Mouse (Mus musculus) intestine, embryonic 16.5 days (tissue): ENCODE data around the gene Card14. TPM values are rescaled to one million over a fixed set of nuclear protein-coding genes. Genes with fewer than 3 reads are reported as not detected.
A peak's percentile ranks its signal among the peaks of the same experiment; 100 is the strongest.

Source experiments
- ATAC-seq: fragments of 200-750 bp; cut with Nextera tagmentation; 2 replicates; pipeline ENCODE4 v1.8.0; 2017; ENCODE audit warnings: moderate TSS enrichment, moderate library complexity
- H3K27ac ChIP-seq: fragments of 300-500 bp; sonication (generic); 2 replicates; pipeline ENCODE4 v1.5.1; 2014; ENCODE audit warnings: mild to moderate bottlenecking, low read length
- H3K27me3 ChIP-seq: fragments of 300-500 bp; sonication (generic); replicated peaks from 2 replicates; pipeline ENCODE4 v1.6.1; 2014; ENCODE audit warnings: low read length, control low read depth, mixed read lengths; ENCODE audit not compliant: control insufficient read depth, insufficient read depth
- H3K36me3 ChIP-seq: fragments of 300-500 bp; sonication (generic); 2 replicates; pipeline ENCODE4 v1.6.1; 2014; ENCODE audit warnings: low read length, control low read depth; ENCODE audit not compliant: control insufficient read depth, insufficient read depth
- H3K4me1 ChIP-seq: fragments of 300-500 bp; sonication (generic); 2 replicates; pipeline ENCODE4 v1.6.1; 2014; ENCODE audit warnings: low read length, control low read depth, mixed read lengths; ENCODE audit not compliant: control insufficient read depth, insufficient read depth
- H3K4me2 ChIP-seq: fragments of 300-500 bp; sonication (generic); 2 replicates; pipeline ENCODE4 v1.6.1; 2014; ENCODE audit warnings: low read depth, low read length, control low read depth
- H3K4me3 ChIP-seq: fragments of 300-500 bp; sonication (generic); 2 replicates; pipeline ENCODE4 v1.5.1; 2014; ENCODE audit warnings: mild to moderate bottlenecking, low read length
- H3K9ac ChIP-seq: fragments of 300-500 bp; sonication (generic); 2 replicates; pipeline ENCODE4 v1.6.1; 2014; ENCODE audit warnings: low read depth, low read length
- H3K9me3 ChIP-seq: fragments of 300-500 bp; sonication (generic); 2 replicates; pipeline ENCODE4 v1.6.1; 2016; ENCODE audit warnings: low read length, control low read depth; ENCODE audit not compliant: control insufficient read depth
- WGBS: fragments of 180-500 bp; shearing (Covaris S2); extraction: QIAGEN DNeasy Blood & Tissue Kit; methylation state at CpG from one replicate; pipeline ENCODE4 v1.1.7; 2014; 5-methylcytosine and 5-hydroxymethylcytosine counted together
- polyA plus RNA-seq: library from polyadenylated mRNA; unstranded; fragments of >200 nt; fragmentation: Nextera tagmentation; extraction: Ambion mirVana; gene quantifications from 2 replicates; pipeline ENCODE4 v1.2.1, GENCODE M21; 2015

Card14 gene
- polyA plus RNA-seq, 1 experiment from 2014 or later = 8.5 TPM

DNA sequence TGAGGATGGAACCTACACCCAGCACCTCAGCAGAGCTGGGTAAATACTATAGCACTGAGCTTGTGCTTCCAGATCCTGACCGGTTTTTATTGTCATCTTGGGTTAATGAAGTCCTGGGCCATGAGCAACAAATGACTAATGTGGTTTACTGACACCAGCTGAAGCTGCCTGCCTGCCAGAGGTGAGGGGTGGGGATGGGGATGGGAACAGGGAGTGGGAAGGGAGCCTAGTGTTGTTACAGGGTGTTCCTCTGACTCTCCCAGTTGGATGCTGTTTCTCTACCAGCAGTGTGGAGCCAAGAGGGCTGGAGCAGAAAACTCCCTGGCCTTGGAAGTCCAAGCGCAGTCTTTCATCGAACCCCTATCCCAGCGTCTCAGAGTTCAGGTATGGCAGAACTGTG lies 9.2 kb downstream of the Card14 start:
- Histone ChIP-seq H3K4me2 (no peak overlapping the region), H3K9me3 (no peaks in the 10 kb centered on the region), H3K4me3 (no peak overlapping the region), H3K4me1 (no peaks in the 10 kb centered on the region), H3K9ac (0 out of 2 replicates have a peak overlapping the region, but pooled peaks have one; percentile 10), H3K27ac (no peak overlapping the region), H3K36me3 (no peaks in the 10 kb centered on the region), H3K27me3 (no peaks in the 10 kb centered on the region)
- ATAC-seq = no peak
- WGBS = 70% methylated on average over 4 of the region's 4 CpGs

- Histone ChIP-seq H3K4me3 (no peak overlapping the region), H3K36me3 (no peaks in the 10 kb centered on the region; the same call in 1 of the 2 replicates), H3K9me3 (peaks cover 6% of the 10 kb centered on the region; the same call in 1 of the 2 replicates), H3K9ac (no peak overlapping the region), H3K27me3 (no peaks in the 10 kb centered on the region), H3K4me1 (no peaks in the 10 kb centered on the region), H3K4me2 (no peak overlapping the region), H3K27ac (no peak overlapping the region)
- WGBS = 71% methylated on average over 13 of the region's 13 CpGs
- ATAC-seq = no peak
Observed at GRCm38 (mm10) chr11:119322521-119322920, 15.0 kb downstream of the Card14 start.

GRCm38 (mm10) chr11:119325068-119325467 lies 17.5 kb downstream of the Card14 start:
- WGBS = 76% methylated on average over 1 of the region's 1 CpGs
- H3K27me3 ChIP-seq = no peaks in the 10 kb centered on the region
- no peak overlapping the region for H3K4me2 ChIP-seq
- ATAC-seq = no peak
- H3K4me1 ChIP-seq = no peaks in the 10 kb centered on the region
- H3K36me3 ChIP-seq = no peaks in the 10 kb centered on the region; the same call in 1 of the 2 replicates
- no peak overlapping the region for H3K4me3 ChIP-seq
- no peak overlapping the region for H3K27ac ChIP-seq
- H3K9me3 ChIP-seq = peaks cover 6% of the 10 kb centered on the region; the same call in 1 of the 2 replicates
- H3K9ac ChIP-seq = no peak overlapping the region

DNA sequence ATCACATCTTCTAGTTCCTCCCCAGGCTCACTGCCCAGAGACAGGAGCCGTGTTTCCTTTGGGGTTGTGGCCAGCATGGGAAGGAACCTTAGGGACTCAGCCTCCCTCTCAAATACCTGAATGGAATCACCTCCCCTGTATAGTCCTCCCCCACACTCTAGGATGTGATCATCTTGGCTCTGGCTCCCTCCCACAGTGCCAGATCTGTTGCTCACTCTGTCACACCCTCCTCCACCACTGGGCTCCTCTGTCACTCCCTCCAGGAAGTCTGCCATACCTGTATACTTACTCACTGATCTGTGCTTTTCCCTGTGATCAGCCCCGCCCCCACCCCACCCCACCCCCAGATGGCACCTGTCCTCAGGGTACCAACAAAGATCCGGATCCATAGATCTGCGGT lies 23.0 kb downstream of the Card14 start:
- no peak overlapping the region for H3K9ac ChIP-seq
- no peaks in the 10 kb centered on the region for H3K4me1 ChIP-seq
- no peaks in the 10 kb centered on the region for H3K9me3 ChIP-seq
- H3K27ac ChIP-seq = no peak overlapping the region
- H3K4me2 ChIP-seq = no peak overlapping the region
- no peak for ATAC-seq
- H3K4me3 ChIP-seq = no peak overlapping the region
- H3K36me3 ChIP-seq = no peaks in the 10 kb centered on the region
- WGBS = 60% methylated on average over 4 of the region's 4 CpGs
- H3K27me3 ChIP-seq = no peaks in the 10 kb centered on the region

- H3K4me2 ChIP-seq = no peak overlapping the region
- 43% methylated on average over 3 of the region's 3 CpGs for WGBS
- no peak overlapping the region for H3K9ac ChIP-seq
Observed at GRCm38 (mm10) chr11:119331970-119332369, 24.4 kb downstream of the Card14 start.

GRCm38 (mm10) chr11:119338271-119339059 lies 30.9 kb downstream of the Card14 start:
- Histone ChIP-seq H3K9ac (no peak overlapping the region), H3K9me3 (no peaks in the 10 kb centered on the region), H3K36me3 (no peaks in the 10 kb centered on the region), H3K4me2 (no peak overlapping the region), H3K27ac (no peak overlapping the region), H3K4me1 (no peaks in the 10 kb centered on the region), H3K4me3 (no peak overlapping the region), H3K27me3 (no peaks in the 10 kb centered on the region)
- 81% methylated on average over 10 of the region's 10 CpGs for WGBS
- ATAC-seq = peak; percentile 21

More at GRCm38 (mm10) chr11:119331970-119332369, 24.4 kb downstream of the Card14 start:
- no peak overlapping the region for H3K27ac ChIP-seq
- no peaks in the 10 kb centered on the region for H3K4me1 ChIP-seq
- H3K27me3 ChIP-seq = no peaks in the 10 kb centered on the region
- no peak overlapping the region for H3K4me3 ChIP-seq
- ATAC-seq = no peak
- no peaks in the 10 kb centered on the region for H3K9me3 ChIP-seq
- no peaks in the 10 kb centered on the region for H3K36me3 ChIP-seq

GRCm38 (mm10) chr11:119339179-119339578 lies 31.6 kb downstream of the Card14 start:
- Histone ChIP-seq H3K27me3 (no peaks in the 10 kb centered on the region), H3K27ac (no peak overlapping the region), H3K4me2 (no peak overlapping the region), H3K36me3 (no peaks in the 10 kb centered on the region), H3K9me3 (no peaks in the 10 kb centered on the region), H3K9ac (no peak overlapping the region), H3K4me3 (no peak overlapping the region), H3K4me1 (no peaks in the 10 kb centered on the region)
- ATAC-seq = no peak
- 55% methylated on average over 5 of the region's 5 CpGs for WGBS

GRCm38 (mm10) chr11:119339637-119340036 lies 32.1 kb downstream of the Card14 start:
- 4% methylated on average over 5 of the region's 5 CpGs for WGBS
- Histone ChIP-seq H3K9ac (no peak overlapping the region), H3K4me3 (no peak overlapping the region), H3K36me3 (no peaks in the 10 kb centered on the region), H3K27ac (no peak overlapping the region), H3K9me3 (no peaks in the 10 kb centered on the region), H3K4me1 (no peaks in the 10 kb centered on the region), H3K27me3 (no peaks in the 10 kb centered on the region), H3K4me2 (no peak overlapping the region)
- peak; percentile 63; the same call in 1 of the 2 replicates for ATAC-seq

- H3K27me3 ChIP-seq = no peaks in the 10 kb centered on the region
- no peaks in the 10 kb centered on the region for H3K4me1 ChIP-seq
- no peak overlapping the region for H3K27ac ChIP-seq
- no peak overlapping the region for H3K9ac ChIP-seq
- WGBS = 85% methylated on average over 8 of the region's 8 CpGs
- H3K36me3 ChIP-seq = no peaks in the 10 kb centered on the region
- no peaks in the 10 kb centered on the region for H3K9me3 ChIP-seq
- ATAC-seq = no peak
- H3K4me2 ChIP-seq = no peak overlapping the region
- H3K4me3 ChIP-seq = no peak overlapping the region
Observed at GRCm38 (mm10) chr11:119344178-119344577, 36.6 kb downstream of the Card14 start.
